Mouse (Mus musculus) olfactory bulb, adult 2 months (tissue): ENCODE results near the gene Prkn.

Experiments
- CTCF ChIP-seq: fragments of 200-500 bp; IDR thresholded peaks from 2 replicates; pipeline ENCODE4 v1.5.1; 2012; ENCODE audit warnings: low read depth, mild to moderate bottlenecking, low read length, moderate library complexity; ENCODE audit not compliant: insufficient read depth
- POLR2A ChIP-seq: fragments of 200-500 bp; IDR thresholded peaks from 2 replicates; pipeline ENCODE4 v1.6.1; 2012; ENCODE audit warnings: mild to moderate bottlenecking, low read depth, low read length, moderate library complexity; ENCODE audit not compliant: insufficient read depth

DNA sequence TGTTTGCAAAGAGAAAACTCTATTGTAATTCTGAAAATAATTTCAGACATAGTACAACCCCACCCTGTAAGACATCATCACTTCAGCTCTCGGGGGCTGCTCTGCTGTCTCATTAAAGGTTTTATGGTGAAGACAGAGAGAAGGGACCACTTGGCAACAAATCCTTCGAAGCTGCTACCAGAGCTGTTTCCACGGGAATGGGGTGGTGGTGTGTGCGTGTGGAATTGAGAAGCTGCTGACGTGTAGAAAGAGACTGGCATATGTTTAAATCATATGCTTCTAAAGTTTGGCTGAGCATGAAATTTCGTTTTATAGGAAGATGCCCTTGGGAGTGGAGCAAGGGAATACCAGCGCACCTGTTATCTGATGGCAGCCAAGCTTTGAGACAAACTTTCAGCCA is 514.2 kb downstream of the Prkn start:
- TF ChIP-seq CTCF (no peak), POLR2A (no peak)
